Mouse (Mus musculus) thymus, adult 2 months (tissue): ENCODE results near the gene Mxra8.

ENCODE experiments used
- CTCF ChIP-seq: fragments of 200-500 bp; IDR thresholded peaks from 2 replicates; pipeline ENCODE4 v1.5.1; 2012; ENCODE audit warnings: mild to moderate bottlenecking, control low read depth, low read length, moderate library complexity, borderline replicate concordance; ENCODE audit not compliant: control insufficient read depth, poor library complexity, insufficient read depth; ENCODE audit errors: extremely low read depth
- POLR2A ChIP-seq: fragments of 200-500 bp; IDR thresholded peaks from 2 replicates; pipeline ENCODE4 v1.6.1; 2012; ENCODE audit warnings: mild to moderate bottlenecking, low read length, control low read depth, moderate library complexity; ENCODE audit not compliant: control insufficient read depth, poor library complexity, insufficient read depth; ENCODE audit errors: extremely low read depth

- TF ChIP-seq POLR2A, result no peak
- no peak for TF ChIP-seq CTCF
These were observed 53.1 kb downstream of the Mxra8 start for GRCm38 (mm10) chr4:155892438-155893211.
